Mouse (Mus musculus) right cerebral cortex, adult 2 months (tissue): ENCODE measurements around the gene Ruvbl1.

ENCODE experiments used
- DNase-seq, 2 experiments: peaks; one replicate each; pipeline ENCODE4 v3.0.0; 2021 to 2022; ENCODE audit warnings: low spot score in 2 of 2

Gene Ruvbl1

DNA sequence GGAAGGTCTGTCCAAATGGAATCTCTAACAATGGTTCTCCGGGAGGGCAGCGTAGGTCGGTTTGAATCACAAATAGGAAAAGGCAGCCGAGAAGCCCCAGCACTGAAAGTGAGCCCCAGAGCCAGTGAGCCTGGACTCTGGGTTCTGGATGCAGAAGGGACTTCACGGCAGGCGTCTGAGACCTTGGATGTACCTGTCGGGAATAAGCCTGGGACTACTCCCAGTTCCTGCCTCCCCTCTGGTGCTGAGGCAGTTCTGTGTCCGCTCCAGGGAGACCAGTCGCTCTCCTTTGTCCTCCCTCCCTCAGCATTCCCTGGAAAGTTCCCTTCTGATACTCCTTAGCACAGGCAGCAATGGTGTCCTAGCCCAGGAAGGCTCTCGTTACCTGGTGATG is 80.2 kb downstream of the Ruvbl1 start:
- DNase-seq, result no peak
